Mouse (Mus musculus): Measurements from ENCODE around the gene Inpp5d. TPM values are rescaled to one million over a fixed set of nuclear protein-coding genes. Genes with fewer than 3 reads are reported as not detected.

Inpp5d gene
- polyA plus RNA-seq (2012; fragmentation: generic; extraction: Trizol), result under 1 TPM; 0.01 to 0.02 TPM

DNA sequence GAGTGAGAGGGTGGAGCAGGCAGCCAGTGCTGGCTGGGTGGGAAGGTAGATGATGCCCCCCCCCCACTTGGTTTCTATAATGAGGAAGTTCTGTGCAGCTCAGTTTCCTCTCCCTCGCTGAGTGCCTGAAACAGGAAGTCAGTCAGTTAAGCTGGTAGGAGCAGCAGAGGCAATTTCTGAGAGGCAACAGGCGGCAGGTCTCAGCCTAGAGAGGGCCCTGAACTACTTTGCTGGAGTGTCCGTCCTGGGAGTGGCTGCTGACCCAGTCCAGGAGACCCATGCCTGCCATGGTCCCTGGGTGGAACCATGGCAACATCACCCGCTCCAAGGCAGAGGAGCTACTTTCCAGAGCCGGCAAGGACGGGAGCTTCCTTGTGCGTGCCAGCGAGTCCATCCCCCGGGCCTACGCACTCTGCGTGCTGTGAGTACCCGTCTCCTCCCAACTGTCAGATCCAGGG is at the start of gene Inpp5d:
TSS of gene Inpp5d (plus strand) at position 102 of the 458 bp plus-strand sequence.

DNA sequence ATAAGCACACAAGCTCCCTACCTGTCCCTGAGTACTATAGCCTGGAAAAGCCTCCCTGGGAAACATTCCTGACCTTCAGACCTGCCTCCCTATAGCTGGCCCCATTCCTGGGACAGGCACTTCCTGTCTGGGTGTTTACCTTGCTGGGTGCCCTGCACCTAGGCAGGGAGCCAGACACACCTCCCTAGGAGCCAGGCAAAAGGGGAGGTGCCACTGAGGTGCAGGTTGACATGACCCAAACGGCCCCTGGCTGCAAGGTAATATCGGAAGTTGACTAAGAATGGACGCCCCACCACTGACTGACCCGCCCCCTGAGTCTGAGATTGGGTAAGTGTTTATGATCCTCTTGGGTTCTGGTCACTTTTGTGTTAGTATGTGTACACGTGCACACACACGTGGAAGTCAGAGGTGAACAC is 46.3 kb upstream of the Inpp5d start, which contains the start of gene Ngef:
TSS of gene Ngef (minus strand) at position 71 of the 416 bp plus-strand sequence.

DNA sequence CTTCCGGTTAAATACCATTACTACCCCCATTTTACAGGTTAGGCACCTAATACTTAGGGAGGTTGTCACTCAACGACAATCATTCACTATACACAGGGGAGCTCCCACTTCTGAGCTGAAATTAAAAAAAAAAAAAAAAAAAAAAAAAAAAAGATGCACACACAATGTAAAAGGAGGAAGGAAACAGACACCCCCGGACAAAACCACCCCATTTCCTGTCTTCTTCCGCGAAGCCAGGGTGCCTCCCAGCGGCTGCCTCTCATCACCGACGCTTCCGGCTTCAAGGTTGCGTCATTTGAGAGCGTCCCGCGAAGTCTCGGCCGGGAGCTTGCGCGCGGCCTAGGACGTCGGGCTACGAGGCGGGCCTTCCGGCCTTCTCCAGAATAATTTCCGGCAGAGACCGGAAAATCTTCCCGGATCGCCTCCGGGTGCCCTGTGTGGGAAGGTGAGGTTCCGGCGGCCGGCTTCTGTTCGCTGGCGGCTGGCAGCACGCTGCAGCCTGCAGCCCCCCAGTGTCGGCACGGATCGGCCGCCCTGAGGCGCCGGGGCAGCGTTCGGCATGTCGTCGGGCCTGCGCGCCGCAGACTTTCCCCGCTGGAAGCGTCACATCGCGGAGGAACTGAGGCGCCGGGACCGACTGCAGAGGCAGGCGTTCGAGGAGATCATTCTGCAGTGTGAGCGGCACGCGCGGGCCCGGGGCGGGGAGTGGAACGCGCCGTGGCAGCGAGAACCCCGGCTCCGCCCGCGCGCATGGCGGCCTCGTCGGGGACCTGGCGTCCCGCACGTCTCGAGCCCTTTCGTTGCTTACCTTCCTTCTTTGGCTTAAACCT is 135.7 kb downstream of the Inpp5d start, which contains the start of gene Atg16l1:
TSS of gene Atg16l1 (plus strand) at position 230 of the 830 bp plus-strand sequence.

Other genes with a start within 250 kb of the Inpp5d start
- under 1 TPM in 1 of 2 experiments, not detected in 1; 0.11 TPM for gene Kcnj13, start 225.6 kb upstream of the Inpp5d start, polyA plus RNA-seq (2012; fragmentation: generic; extraction: Trizol)
- gene Snorc, start 150.0 kb upstream of the Inpp5d start, polyA plus RNA-seq (2012; fragmentation: generic; extraction: Trizol), result under 1 TPM; 0.14 to 0.26 TPM
- gene Neu2, start 110.4 kb upstream of the Inpp5d start, polyA plus RNA-seq (2012; fragmentation: generic; extraction: Trizol), result 1 to 10 TPM in 1 of 2 experiments, under 1 TPM in 1; 0.61 to 3.0 TPM
- 10 to 100 TPM in 1 of 2 experiments, 1 to 10 TPM in 1; 5.5 to 58.7 TPM for gene Ngef, start 46.4 kb upstream of the Inpp5d start, polyA plus RNA-seq (2012; fragmentation: generic; extraction: Trizol)
- 10 to 100 TPM in 1 of 2 experiments, 1 to 10 TPM in 1; 4.9 to 13.7 TPM for gene Atg16l1, start 135.6 kb downstream of the Inpp5d start, polyA plus RNA-seq (2012; fragmentation: generic; extraction: Trizol)
- gene Sag, start 183.4 kb downstream of the Inpp5d start, polyA plus RNA-seq (2012; fragmentation: generic; extraction: Trizol), result 1 to 10 TPM in 1 of 2 experiments, under 1 TPM in 1; 0.39 to 1.0 TPM
- 10 to 100 TPM in 1 of 2 experiments, 1 to 10 TPM in 1; 6.0 to 14.2 TPM for gene Dgkd, start 233.0 kb downstream of the Inpp5d start, polyA plus RNA-seq (2012; fragmentation: generic; extraction: Trizol)